Mouse (Mus musculus): ENCODE results near the gene Olfr1123. TPM values are rescaled to one million over a fixed set of nuclear protein-coding genes. Genes with fewer than 3 reads are reported as not detected.
"Not testable (repeated sequence)": the region's sequence is repeated elsewhere in the genome, so short reads cannot be mapped to it uniquely, and the experiment has no call there.

Olfr1123 gene
- polyA plus RNA-seq (2011; ENCODE audit: insufficient read depth, insufficient read length, low read depth, missing spikeins), result not detected in 2 replicates

DNA sequence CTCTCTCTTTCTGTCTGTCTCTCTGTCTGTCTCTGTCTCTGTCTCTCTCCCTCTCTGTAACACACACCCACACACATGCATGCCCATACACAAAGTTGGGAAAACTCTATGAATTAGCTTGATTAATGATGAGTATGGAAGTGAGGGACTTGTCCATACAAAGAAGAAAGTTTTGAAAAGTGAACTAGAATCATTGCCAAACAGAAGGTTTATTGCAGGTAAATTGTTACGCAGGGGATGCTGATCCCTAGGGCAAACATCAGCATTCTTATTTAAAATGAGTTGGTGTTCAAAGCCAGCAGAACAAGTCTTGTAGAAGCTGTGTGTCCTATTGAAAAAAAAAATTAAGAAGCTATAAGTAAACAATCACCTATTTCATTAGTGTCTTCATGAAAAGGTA, at the start of gene Olfr1123:
Gene Olfr1123 (plus strand): TSS at position 301 of the 400 bp plus-strand sequence.
- no peaks in the 10 kb centered on the region for H3K9me3 ChIP-seq (replicated peaks; ENCODE audit: control insufficient read depth, insufficient read depth, low read length, poor library complexity, severe bottlenecking)
- no peaks in the 10 kb centered on the region for H3K27me3 ChIP-seq (ENCODE audit: control insufficient read depth, insufficient read depth, low read length, poor library complexity, severe bottlenecking)
- no peaks in the 10 kb centered on the region for H3K4me1 ChIP-seq (ENCODE audit: control insufficient read depth, insufficient read depth, low read length)
- no peak within 1 kb of the TSS for H3K4me3 ChIP-seq (ENCODE audit: low read depth, low read length)
- H3K36me3 ChIP-seq (ENCODE audit: control insufficient read depth, insufficient read depth, low read length, poor library complexity, severe bottlenecking), result no peaks in the 10 kb centered on the region
- H3K27ac ChIP-seq (ENCODE audit: insufficient read depth, low read length), result no peak within 1 kb of the TSS
- H3K9ac ChIP-seq (ENCODE audit: low read depth, poor library complexity, severe bottlenecking), result no peak within 1 kb of the TSS
- no peak for TF ChIP-seq CTCF (IDR thresholded peaks at IDR 0.05; ENCODE audit: low read depth, low read length)

DNA sequence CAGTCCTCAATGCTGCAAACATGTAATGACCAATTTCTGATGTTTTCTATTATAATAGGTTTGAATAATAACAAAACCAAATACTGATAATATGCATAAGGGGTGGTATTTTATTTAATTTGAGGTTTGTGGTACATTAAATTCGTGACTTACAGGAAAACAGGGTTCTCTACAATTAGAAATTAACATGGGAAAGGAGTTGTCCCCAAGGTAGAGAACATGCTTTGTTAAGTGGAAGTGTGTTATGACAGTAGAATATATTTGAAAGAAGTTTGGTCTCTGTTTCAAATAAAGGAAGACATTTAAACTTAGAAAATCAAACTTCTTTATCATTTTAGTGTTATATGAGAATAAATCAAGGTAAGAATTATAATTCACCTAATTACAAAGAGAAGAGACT, 46.8 kb upstream of the Olfr1123 start, which contains the start of gene Olfr1121:
Gene Olfr1121 (plus strand): TSS at position 301 of the 400 bp plus-strand sequence.
- H3K9me3 ChIP-seq (replicated peaks; ENCODE audit: control insufficient read depth, insufficient read depth, low read length, poor library complexity, severe bottlenecking), result no peaks in the 10 kb centered on the region
- no peak within 1 kb of the TSS for H3K9ac ChIP-seq (ENCODE audit: low read depth, poor library complexity, severe bottlenecking)
- no peak within 1 kb of the TSS for H3K27ac ChIP-seq (ENCODE audit: insufficient read depth, low read length)
- no peaks in the 10 kb centered on the region for H3K4me1 ChIP-seq (ENCODE audit: control insufficient read depth, insufficient read depth, low read length)
- no peak within 1 kb of the TSS for H3K4me3 ChIP-seq (ENCODE audit: low read depth, low read length)
- TF ChIP-seq EP300 (IDR thresholded peaks at IDR 0.05; ENCODE audit: insufficient read depth, low read depth, low read length) (no peak), CTCF (IDR thresholded peaks at IDR 0.05; ENCODE audit: low read depth, low read length) (no peak), POLR2A (IDR thresholded peaks at IDR 0.05; ENCODE audit: insufficient read depth, low read length) (no peak)
- no peaks in the 10 kb centered on the region for H3K27me3 ChIP-seq (ENCODE audit: control insufficient read depth, insufficient read depth, low read length, poor library complexity, severe bottlenecking)
- H3K36me3 ChIP-seq (ENCODE audit: control insufficient read depth, insufficient read depth, low read length, poor library complexity, severe bottlenecking), result no peaks in the 10 kb centered on the region

DNA sequence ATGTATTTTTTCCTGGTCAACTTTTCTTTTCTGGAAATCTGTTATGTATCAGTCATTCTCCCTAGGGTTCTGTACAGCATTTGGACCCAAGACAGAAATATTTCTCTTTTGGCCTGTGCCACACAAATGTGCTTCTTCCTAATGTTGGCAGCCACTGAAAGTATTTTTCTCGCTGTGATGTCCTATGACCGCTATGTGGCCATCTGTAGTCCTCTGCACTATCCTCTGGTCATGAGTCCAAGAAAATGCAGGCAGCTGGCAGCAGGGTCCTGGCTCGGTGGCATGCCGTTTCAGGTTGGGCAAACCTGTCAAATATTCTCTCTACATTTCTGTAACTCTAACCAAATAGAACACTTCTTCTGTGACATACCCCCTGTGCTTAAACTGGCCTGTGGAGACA, 44.7 kb upstream of the Olfr1123 start:
- Histone ChIP-seq H3K4me3 (ENCODE audit: low read depth, low read length) (no peak overlapping the region), H3K27me3 (ENCODE audit: control insufficient read depth, insufficient read depth, low read length, poor library complexity, severe bottlenecking) (no peaks in the 10 kb centered on the region), H3K9ac (ENCODE audit: low read depth, poor library complexity, severe bottlenecking) (no peak overlapping the region), H3K4me1 (ENCODE audit: control insufficient read depth, insufficient read depth, low read length) (no peaks in the 10 kb centered on the region), H3K36me3 (ENCODE audit: control insufficient read depth, insufficient read depth, low read length, poor library complexity, severe bottlenecking) (no peaks in the 10 kb centered on the region), H3K27ac (ENCODE audit: insufficient read depth, low read length) (no peak overlapping the region), H3K9me3 (replicated peaks; ENCODE audit: control insufficient read depth, insufficient read depth, low read length, poor library complexity, severe bottlenecking) (no peaks in the 10 kb centered on the region)
- TF ChIP-seq CTCF (IDR thresholded peaks at IDR 0.05; ENCODE audit: low read depth, low read length) (no peak), POLR2A (IDR thresholded peaks at IDR 0.05; ENCODE audit: insufficient read depth, low read length) (no peak), EP300 (IDR thresholded peaks at IDR 0.05; ENCODE audit: insufficient read depth, low read depth, low read length) (no peak)

DNA sequence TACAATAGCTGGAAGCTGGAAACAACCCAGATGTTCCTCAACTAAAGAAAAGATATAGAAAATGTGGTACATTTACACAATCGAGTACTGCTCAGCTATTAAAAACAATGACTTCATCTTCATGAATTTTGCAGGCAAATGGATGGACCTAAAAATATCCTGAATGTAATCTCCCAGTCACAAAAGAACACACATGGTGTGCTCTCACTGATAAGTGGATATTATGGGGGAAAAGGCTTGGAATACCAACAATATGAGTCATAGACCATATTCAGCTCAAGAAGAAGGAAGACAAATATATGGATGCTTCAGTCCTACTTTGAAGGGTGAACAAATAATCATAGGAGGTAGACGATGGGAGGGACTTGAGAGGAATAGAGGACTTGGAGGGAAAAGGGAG, 32.5 kb upstream of the Olfr1123 start:
- no peak for TF ChIP-seq EP300 (IDR thresholded peaks at IDR 0.05; ENCODE audit: insufficient read depth, low read depth, low read length)
- TF ChIP-seq CTCF (IDR thresholded peaks at IDR 0.05; ENCODE audit: low read depth, low read length), result no peak
- no peak for TF ChIP-seq POLR2A (IDR thresholded peaks at IDR 0.05; ENCODE audit: insufficient read depth, low read length)
- Histone ChIP-seq H3K36me3 (ENCODE audit: control insufficient read depth, insufficient read depth, low read length, poor library complexity, severe bottlenecking) (no peaks in the 10 kb centered on the region), H3K9me3 (replicated peaks; ENCODE audit: control insufficient read depth, insufficient read depth, low read length, poor library complexity, severe bottlenecking) (no peaks in the 10 kb centered on the region), H3K4me3 (ENCODE audit: low read depth, low read length) (no peak overlapping the region), H3K27ac (ENCODE audit: insufficient read depth, low read length) (no peak overlapping the region), H3K9ac (ENCODE audit: low read depth, poor library complexity, severe bottlenecking) (no peak overlapping the region), H3K4me1 (ENCODE audit: control insufficient read depth, insufficient read depth, low read length) (no peaks in the 10 kb centered on the region), H3K27me3 (ENCODE audit: control insufficient read depth, insufficient read depth, low read length, poor library complexity, severe bottlenecking) (no peaks in the 10 kb centered on the region)

DNA sequence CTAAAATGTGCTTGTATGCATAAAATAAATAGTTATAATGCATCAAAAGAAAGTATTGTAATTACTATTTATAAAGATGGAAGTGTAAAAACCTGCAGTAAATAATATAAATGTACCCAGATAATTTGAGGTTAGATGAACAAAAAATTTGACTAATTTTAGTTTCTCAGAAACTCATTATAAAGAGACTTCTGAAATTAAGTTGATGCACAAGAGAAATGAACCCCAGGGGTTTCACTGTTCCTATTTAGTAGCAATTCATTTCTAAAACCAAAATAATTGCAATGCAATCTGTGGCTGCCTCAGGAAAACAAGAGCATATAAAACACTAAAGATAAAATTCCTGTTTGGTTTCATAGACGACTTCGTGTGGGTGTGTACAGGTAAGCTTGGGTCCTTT, 30.9 kb upstream of the Olfr1123 start, which contains the start of gene Olfr1122:
Gene Olfr1122 (plus strand): TSS at position 301 of the 400 bp plus-strand sequence.
- no peaks in the 10 kb centered on the region for H3K27me3 ChIP-seq (ENCODE audit: control insufficient read depth, insufficient read depth, low read length, poor library complexity, severe bottlenecking)
- H3K4me1 ChIP-seq (ENCODE audit: control insufficient read depth, insufficient read depth, low read length), result no peaks in the 10 kb centered on the region
- no peaks in the 10 kb centered on the region for H3K36me3 ChIP-seq (ENCODE audit: control insufficient read depth, insufficient read depth, low read length, poor library complexity, severe bottlenecking)
- no peak within 1 kb of the TSS for H3K4me3 ChIP-seq (ENCODE audit: low read depth, low read length)
- no peak for TF ChIP-seq EP300 (IDR thresholded peaks at IDR 0.05; ENCODE audit: insufficient read depth, low read depth, low read length)
- no peak for TF ChIP-seq POLR2A (IDR thresholded peaks at IDR 0.05; ENCODE audit: insufficient read depth, low read length)
- no peak for TF ChIP-seq CTCF (IDR thresholded peaks at IDR 0.05; ENCODE audit: low read depth, low read length)
- no peak within 1 kb of the TSS for H3K27ac ChIP-seq (ENCODE audit: insufficient read depth, low read length)
- no peaks in the 10 kb centered on the region for H3K9me3 ChIP-seq (replicated peaks; ENCODE audit: control insufficient read depth, insufficient read depth, low read length, poor library complexity, severe bottlenecking)
- no peak within 1 kb of the TSS for H3K9ac ChIP-seq (ENCODE audit: low read depth, poor library complexity, severe bottlenecking)

DNA sequence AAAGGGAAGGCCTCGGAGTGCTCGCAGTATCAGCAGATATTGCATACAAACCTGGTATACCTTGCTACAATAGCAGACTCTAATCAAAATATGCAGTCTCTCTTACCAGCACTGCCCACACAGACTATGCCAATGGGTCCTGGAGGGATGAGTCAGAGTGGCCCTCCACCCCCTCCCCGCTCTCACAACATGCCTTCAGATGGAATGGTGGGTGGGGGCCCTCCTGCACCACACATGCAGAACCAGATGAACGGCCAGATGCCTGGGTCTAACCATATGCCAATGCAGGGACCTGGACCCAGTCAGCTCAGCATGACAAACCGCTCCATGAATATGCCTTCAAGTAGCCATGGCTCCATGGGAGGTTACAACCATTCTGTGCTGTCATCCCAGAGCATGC, 22.8 kb upstream of the Olfr1123 start:
- H3K9ac ChIP-seq (ENCODE audit: low read depth, poor library complexity, severe bottlenecking); H3K36me3 ChIP-seq (ENCODE audit: control insufficient read depth, insufficient read depth, low read length, poor library complexity, severe bottlenecking); H3K27ac ChIP-seq (ENCODE audit: insufficient read depth, low read length); H3K4me1 ChIP-seq (ENCODE audit: control insufficient read depth, insufficient read depth, low read length); H3K4me3 ChIP-seq (ENCODE audit: low read depth, low read length); H3K27me3 ChIP-seq (ENCODE audit: control insufficient read depth, insufficient read depth, low read length, poor library complexity, severe bottlenecking); H3K9me3 ChIP-seq (replicated peaks; ENCODE audit: control insufficient read depth, insufficient read depth, low read length, poor library complexity, severe bottlenecking): not testable (repeated sequence)

DNA sequence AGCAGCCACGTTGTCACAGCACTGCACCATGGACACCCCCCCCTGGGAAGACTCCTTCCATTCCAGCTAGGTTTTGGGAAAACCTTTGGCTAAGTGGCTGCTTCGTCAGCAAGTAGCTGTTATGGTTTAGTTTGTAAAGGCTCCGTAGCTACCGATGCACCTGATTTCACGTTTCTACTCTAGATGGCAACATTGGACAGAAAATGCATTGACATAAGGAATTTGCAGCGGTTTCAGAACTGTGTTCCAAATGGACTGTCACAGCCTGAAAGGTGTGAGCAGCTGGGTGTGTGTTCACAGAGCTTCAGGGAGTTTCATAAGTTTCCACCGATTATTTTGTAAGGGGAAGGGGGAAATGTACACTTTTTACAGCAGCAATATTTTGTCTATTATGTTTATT, 21.7 kb upstream of the Olfr1123 start:
- H3K4me1 ChIP-seq (ENCODE audit: control insufficient read depth, insufficient read depth, low read length); H3K9ac ChIP-seq (ENCODE audit: low read depth, poor library complexity, severe bottlenecking); H3K36me3 ChIP-seq (ENCODE audit: control insufficient read depth, insufficient read depth, low read length, poor library complexity, severe bottlenecking); H3K9me3 ChIP-seq (replicated peaks; ENCODE audit: control insufficient read depth, insufficient read depth, low read length, poor library complexity, severe bottlenecking); H3K4me3 ChIP-seq (ENCODE audit: low read depth, low read length); H3K27me3 ChIP-seq (ENCODE audit: control insufficient read depth, insufficient read depth, low read length, poor library complexity, severe bottlenecking); H3K27ac ChIP-seq (ENCODE audit: insufficient read depth, low read length): not testable (repeated sequence)

Measured in ES-Bruce4 (cell line).